Mouse (Mus musculus) left cerebral cortex, postnatal 14 days (tissue): ENCODE results near the gene Gm49450. TPM values are rescaled to one million over a fixed set of nuclear protein-coding genes. Genes with fewer than 3 reads are reported as not detected.
A peak's percentile ranks its signal among the peaks of the same experiment; 100 is the strongest.

ENCODE experiments used
- DNase-seq, 2 experiments: peaks; one replicate each; pipeline ENCODE4 v3.0.0; 2021 to 2022; ENCODE audit warnings: low spot score in 2 of 2, mixed read lengths in 1 of 2
- intact Hi-C: fragments of 180-260 bp; cut with DNase I; formaldehyde crosslinking; loops from one replicate; pipeline ENCODE4 v1.15.1; 2025
- long read RNA-seq, 2 experiments: library from polyadenylated mRNA; stranded (forward); transcript quantifications; one replicate each; pipeline ENCODE4 v2.0.0; 2021
- total RNA-seq, 2 experiments: library from RNA; stranded (reverse); gene quantifications; 2 replicates each; pipeline ENCODE4 v1.2.3; 2021

The Gm49450 gene
- not detected for total RNA-seq
- long read RNA-seq, experiment 1, partial matches to known transcripts: 19 of 322 reads
- long read RNA-seq, experiment 1, other reads (novel, unspliced or antisense): 303 of 322 reads
- long read RNA-seq, experiment 2, partial matches to known transcripts: 1 of 215 reads
- long read RNA-seq, experiment 2, other reads (novel, unspliced or antisense): 214 of 215 reads

DNA sequence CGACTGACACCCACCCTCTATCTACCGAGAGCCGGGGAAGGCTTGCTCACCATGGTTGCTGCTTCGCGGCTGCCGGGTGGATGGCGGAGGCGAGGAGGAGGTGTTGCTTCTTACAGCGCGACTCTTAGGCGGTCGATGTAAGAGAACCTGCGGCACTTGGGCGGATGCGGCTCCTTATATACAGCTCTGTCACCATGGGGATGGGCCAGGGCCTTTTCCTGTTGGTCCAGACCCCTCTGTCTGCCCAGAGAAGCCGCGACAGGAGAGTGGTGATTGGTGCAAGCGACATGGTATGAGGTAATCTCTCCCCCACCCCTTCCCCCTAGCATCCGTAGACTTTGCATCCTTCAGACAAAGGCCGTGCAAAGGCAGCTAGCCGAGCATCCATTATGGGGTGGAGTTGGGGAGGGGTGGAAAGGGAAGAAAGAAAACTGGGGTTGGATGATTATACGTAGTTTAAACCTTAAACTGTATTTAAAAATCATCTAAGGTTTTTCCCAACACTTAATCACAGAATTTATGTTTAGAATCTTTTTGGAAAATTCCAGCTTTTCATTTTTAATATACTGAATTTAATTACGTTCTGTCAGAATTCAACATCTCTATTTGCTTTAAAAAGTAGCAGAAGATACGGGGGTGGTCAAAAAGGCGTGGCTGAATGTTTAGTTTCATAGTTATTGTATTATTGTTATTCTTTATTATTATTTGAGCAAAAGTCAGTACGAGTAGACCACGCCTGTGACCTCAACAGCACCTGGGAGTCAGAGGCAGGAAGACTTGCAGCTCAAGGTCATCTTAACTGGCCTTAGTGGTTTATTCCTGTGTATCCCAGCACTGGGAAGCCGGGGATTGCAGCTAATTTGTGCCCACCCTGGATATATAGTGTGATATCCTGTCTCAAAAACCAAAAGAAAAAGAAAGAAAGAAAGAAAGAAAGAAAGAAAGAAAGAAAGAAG is at the start of gene Gm49450, which contains the start of gene Tuba1a:
Gene Gm49450 (minus strand): TSS at position 151 of the 956 bp plus-strand sequence.
Gene Tuba1a (minus strand): TSS at position 303 of the 956 bp plus-strand sequence.
- peak; percentile 97 to 98 for DNase-seq
- intact Hi-C loops: loop anchor here (1.0 to 2.0 kb wide), 2 partner anchors 17 to 40 kb away; no protein-coding TSS in a partner anchor

GRCm38 (mm10) chr15:99001451-99001931 is 48.1 kb upstream of the Gm49450 start:
- intact Hi-C loops: no loop called here
- no peak for DNase-seq

DNA sequence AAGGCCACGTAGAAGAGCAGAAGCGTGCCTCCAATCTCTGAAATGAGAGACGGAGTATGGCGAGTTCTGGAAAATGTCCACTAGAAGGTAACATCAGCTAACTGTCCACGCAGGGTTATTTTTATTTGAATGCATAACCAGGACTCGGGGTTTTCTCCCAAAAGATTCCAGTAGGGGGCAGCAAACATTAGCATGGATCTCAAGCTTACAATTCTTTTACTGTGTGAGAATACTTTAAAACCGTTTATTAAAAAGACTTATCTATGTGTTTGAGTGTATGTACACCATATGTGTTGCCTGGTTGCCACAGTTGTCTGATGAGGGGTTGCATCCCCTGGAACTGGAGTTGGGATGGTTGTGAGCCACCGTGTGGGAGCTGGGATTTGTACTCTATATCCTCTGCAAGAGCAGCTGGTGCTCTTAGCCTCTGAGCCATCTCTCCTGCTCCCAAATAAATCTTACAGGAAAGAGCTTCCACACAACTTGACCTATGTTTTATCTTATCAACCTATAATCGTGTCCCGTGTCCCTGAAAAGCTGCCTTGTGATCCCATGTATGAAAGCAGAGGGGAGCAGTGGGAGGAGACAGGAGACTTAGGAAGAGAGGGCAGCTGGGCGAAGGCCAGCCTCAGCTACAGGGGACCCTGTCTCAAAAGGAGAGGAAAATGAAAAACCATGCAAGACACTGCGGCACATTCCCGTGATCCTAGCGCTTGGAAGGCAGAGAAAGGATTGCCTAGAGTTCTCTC is 47.4 kb upstream of the Gm49450 start:
- intact Hi-C loops: no loop called here
- DNase-seq: peak; percentile 74 to 83

DNA sequence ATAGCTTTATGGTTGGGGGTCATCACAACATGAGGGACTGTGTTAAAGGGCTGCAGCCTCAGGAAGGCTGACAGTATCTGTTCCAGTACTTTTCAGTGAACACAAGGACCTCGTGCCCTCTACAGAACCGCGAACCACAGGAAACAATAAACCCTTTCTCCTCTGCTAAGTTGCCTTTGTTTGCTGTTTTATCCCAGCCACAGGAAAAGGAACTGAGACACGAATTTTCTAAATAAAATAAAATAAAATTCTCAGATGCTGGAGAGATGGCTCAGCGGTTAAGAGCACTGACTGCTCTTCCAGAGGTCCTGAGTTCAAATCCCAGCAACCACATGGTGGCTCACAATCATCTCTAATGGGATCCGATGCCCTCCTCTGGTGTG is 45.4 kb upstream of the Gm49450 start:
- intact Hi-C loops: no loop called here
- DNase-seq: no peak

GRCm38 (mm10) chr15:98997938-98998774 is 44.8 kb upstream of the Gm49450 start:
- intact Hi-C loops: no loop called here
- no peak for DNase-seq

GRCm38 (mm10) chr15:98996840-98997239 is 43.5 kb upstream of the Gm49450 start:
- intact Hi-C loops: no loop called here
- DNase-seq: no peak

DNA sequence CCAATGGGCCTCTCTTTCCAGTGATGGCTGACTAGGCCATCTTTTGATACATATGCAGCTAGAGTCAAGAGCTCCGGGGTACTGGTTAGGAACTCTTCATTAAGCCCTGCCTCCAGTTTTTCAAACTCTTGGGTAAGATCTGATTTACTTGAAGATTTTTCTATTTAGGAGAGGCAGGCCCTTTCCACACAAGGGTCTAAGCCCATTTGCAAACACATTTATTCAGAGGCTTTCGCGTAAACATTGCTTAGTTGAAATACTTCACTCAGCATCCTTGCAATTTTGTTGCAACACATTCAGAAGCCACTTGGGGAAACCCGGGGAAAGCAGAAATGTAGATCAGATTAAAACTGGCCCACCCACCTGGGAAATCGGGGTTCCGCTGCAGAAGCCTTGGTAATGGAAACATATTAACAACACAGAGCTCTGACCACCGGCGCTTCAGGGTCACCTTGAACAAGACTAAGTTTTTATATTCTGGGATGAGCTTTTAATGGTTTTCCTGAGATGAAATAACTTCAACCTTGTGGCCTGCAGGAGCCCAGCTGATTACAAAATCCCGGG is 41.7 kb upstream of the Gm49450 start:
- intact Hi-C loops: no loop called here
- no peak for DNase-seq

DNA sequence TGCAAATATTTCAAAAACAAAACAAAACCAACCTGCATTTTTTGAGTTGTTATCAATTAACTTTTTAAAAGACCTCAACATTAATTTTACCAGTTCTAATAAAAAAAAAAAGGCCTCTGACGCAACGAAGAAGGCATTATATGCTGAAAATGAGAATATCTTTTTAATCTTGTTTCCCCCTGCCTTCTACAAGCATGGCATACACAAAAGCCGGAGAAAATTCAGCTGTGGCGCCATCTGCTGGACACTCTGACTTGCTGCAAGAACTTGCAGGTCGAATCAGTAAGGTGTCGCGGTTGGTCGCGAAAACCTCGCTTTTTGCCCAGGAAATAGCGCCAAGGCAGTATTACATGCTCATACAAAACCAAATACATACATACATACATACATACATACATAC is 40.5 kb upstream of the Gm49450 start:
- intact Hi-C loops: loop anchor here (1.0 to 2.0 kb wide), 3 partner anchors 41 to 102 kb away; partner anchors contain the start of genes Gm49450, Tuba1a and Tuba1b
- DNase-seq: peak; percentile 89

- peak; percentile 90 to 96 for DNase-seq
- intact Hi-C loops: loop anchor here (1.0 to 2.0 kb wide), 3 partner anchors 40 to 101 kb away; partner anchors contain the start of genes Gm49450, Tuba1a and Tuba1b
These were observed 39.9 kb upstream of the Gm49450 start for GRCm38 (mm10) chr15:98993093-98993793.

GRCm38 (mm10) chr15:98992086-98992912 is 38.9 kb upstream of the Gm49450 start:
- intact Hi-C loops: loop anchor here (2.0 kb wide), 1 partner anchor 57 kb away; the partner anchor contains the start of gene Tuba1b
- DNase-seq: peak; percentile 82 to 93

- intact Hi-C loops: loop anchor here (2.0 kb wide), 1 partner anchor 57 kb away; the partner anchor contains the start of gene Tuba1b
- DNase-seq: no peak
These were observed 38.2 kb upstream of the Gm49450 start for GRCm38 (mm10) chr15:98991540-98992050.

DNA sequence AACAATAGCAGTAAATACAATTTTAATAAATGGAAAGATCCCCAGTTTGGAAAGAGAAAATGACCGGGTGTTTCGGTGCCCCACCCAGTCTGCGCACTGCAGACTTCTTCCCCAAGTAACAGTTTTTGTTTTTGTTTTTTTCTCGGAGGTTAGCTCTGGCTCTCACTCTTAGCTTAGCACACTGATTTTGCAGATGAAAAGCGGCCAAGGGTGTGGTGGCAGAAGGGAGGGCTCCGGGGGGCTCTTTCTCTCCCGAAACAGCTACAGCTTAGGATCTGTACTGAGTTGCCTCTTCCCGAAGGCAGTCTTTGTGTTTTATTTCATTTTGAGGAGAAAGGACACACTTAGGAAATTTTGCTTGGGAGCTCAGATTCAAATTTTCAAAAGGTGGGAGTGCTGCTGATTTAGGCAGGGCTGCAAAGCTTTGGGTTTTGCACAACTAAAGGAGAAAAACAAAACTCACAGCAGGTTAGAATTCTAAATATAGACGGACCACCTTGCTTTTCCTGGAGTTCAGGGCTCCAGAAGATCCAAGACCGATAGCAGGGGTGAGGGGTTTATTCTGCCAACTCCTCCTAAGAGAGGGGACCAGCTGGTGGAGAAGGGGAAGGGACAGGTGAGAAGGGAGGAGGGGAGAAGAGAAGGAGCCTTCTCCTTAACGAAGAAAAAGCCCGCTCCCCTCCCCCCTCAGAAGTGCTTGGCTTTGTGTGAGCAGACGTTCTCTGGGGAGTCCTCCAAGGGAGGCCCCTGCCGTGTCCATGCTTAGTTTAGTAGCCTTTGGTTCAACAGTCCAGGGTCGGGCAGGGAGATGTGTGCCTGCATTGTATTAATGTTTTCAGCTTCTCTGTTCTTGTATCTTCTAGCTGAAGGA is 37.6 kb upstream of the Gm49450 start:
- DNase-seq: no peak
- intact Hi-C loops: no loop called here

DNA sequence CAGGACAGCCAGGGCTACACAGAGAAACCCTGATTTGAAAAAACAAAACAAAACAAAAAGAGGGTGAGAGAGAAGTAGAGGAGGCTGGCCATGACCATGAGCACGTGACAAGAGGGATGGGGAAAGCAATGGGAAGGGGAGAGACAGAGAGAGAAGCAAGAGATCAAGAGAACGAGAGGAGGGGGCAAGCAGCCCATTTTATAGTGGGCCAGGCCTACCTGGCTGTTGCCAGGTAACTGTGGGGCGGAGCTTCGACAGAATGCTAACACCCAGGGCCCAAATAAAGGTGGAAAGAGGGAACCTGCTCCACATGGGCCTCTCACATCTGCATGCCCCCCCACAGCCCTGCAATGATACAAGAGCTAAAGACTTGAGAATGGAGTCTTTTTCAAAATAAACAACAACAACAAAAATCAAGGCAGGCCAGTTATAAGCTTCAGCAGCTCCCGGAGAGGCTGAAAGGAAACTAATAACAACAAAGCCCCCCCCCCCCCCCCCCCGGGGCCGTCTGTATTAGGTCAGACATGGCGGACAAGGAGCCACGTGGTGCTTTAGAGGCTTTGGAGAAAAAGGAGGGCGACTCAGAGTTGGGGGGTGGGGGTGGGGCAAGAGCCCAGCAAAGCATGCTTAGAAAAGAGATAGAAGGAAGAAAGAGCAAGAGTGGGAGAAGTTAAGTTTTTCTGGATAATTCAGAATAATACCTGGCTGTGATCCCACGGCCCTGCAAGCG is 36.5 kb upstream of the Gm49450 start:
- no peak for DNase-seq
- intact Hi-C loops: no loop called here

DNA sequence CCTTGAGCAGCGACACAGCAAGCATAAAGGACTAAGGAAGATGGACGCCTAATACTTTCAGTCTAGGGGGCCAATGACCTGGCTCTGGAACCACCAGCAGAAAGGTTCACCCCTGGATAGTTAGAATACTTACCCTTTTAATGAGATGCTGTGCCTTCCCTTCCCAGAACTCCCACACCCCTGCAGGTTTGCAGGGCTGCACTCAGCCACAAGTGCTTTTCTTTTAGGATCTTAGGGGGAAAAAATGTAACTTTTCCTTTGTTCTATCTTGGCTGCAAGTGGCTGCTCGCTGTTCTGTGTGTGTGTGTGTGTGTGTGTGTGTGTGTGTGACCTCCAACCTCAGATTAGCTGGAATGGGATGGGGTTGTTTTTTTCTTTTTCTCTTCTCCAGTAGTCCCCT is 35.4 kb upstream of the Gm49450 start:
- intact Hi-C loops: no loop called here
- DNase-seq: no peak

DNA sequence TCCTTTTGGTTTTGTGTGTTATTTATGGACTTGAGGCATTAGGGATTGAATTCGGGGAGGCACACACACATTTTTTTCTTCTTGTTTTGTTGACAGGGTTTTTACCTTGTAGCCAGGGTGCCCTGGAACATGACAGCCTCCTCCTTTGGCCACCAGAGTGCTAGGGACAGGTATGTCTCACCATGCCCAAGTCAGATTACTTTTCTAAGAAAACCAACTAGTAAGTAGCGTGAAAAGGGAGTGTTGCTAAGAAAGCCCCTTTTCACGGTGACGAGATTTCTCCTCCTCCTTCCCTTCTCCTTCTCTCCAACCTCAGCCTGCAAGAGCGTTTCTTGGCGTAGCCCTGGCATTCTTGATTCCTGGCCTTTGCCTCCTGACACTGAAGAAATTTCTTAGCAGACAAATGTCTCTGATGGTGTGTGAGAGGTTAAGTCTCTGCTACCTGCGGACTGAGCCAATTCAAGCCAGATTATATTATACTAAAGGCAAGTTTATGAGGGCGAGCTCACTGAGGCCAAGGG is 34.4 kb upstream of the Gm49450 start:
- intact Hi-C loops: no loop called here
- no peak for DNase-seq
